ENCODE assay signal across 8 mouse cellular contexts in genomic region chr10:75062189-75062561, GRCm38 (mm10). TPM values are rescaled to one million over a fixed set of nuclear protein-coding genes. Genes with fewer than 3 reads are reported as not detected.
DNase-seq lines count a peak whose midpoint lies in the region; ATAC-seq lines count a peak whose summit lies in the region.

No protein-coding gene starts in this region.

- no peaks in the 10 kb centered on the region for H3K9me3 ChIP-seq in embryonic facial prominence, embryonic 12.5 days
- H3K9me3 ChIP-seq in hindbrain, embryonic 11.5 days (ENCODE audit: control insufficient read depth, low read length) = no peaks in the 10 kb centered on the region
- no peaks in the 10 kb centered on the region for H3K9me3 ChIP-seq in limb, embryonic 15.5 days

- peak overlapping the region; percentile 89 for H3K4me2 ChIP-seq in embryonic facial prominence, embryonic 12.5 days (replicated peaks)
- H3K4me2 ChIP-seq in hindbrain, embryonic 11.5 days (replicated peaks; ENCODE audit: low read depth, low read length) = peak overlapping the region; percentile 86
- H3K4me2 ChIP-seq in limb, embryonic 15.5 days = peak overlapping the region; percentile 87

- H3K4me3 ChIP-seq in embryonic facial prominence, embryonic 12.5 days = peak overlapping the region; percentile 88
- peak overlapping the region; percentile 86 for H3K4me3 ChIP-seq in hindbrain, embryonic 11.5 days (ENCODE audit: low read depth, low read length)
- H3K4me3 ChIP-seq in limb, embryonic 15.5 days = peak overlapping the region; percentile 88

- H3K36me3 ChIP-seq in embryonic facial prominence, embryonic 12.5 days = peaks cover 7% of the 10 kb centered on the region; the same call in 1 of the 2 replicates
- no peaks in the 10 kb centered on the region for H3K36me3 ChIP-seq in hindbrain, embryonic 11.5 days (ENCODE audit: control insufficient read depth, insufficient read depth, low read length)
- H3K36me3 ChIP-seq in limb, embryonic 15.5 days = peaks cover 5% of the 10 kb centered on the region; the same call in 1 of the 2 replicates

- no peak for ATAC-seq in embryonic facial prominence, embryonic 12.5 days (ENCODE audit: insufficient number of reproducible peaks, insufficient read depth, low FRiP score, low TSS enrichment)
- no peak for ATAC-seq in hindbrain, embryonic 11.5 days (ENCODE audit: low FRiP score)
- ATAC-seq in limb, embryonic 15.5 days (ENCODE audit: insufficient number of reproducible peaks, low FRiP score, low TSS enrichment, low read depth) = no peak

- no peaks in the 10 kb centered on the region for H3K27me3 ChIP-seq in embryonic facial prominence, embryonic 12.5 days
- H3K27me3 ChIP-seq in hindbrain, embryonic 11.5 days (ENCODE audit: control insufficient read depth, insufficient read depth, low read length) = peaks cover 4% of the 10 kb centered on the region; the same call in 1 of the 2 replicates
- no peaks in the 10 kb centered on the region for H3K27me3 ChIP-seq in limb, embryonic 15.5 days

- H3K4me1 ChIP-seq in embryonic facial prominence, embryonic 12.5 days = peaks cover 45% of the 10 kb centered on the region
- peaks cover 9% of the 10 kb centered on the region for H3K4me1 ChIP-seq in hindbrain, embryonic 11.5 days (replicated peaks; ENCODE audit: control insufficient read depth, insufficient read depth, low read length)
- H3K4me1 ChIP-seq in limb, embryonic 15.5 days = peaks cover 49% of the 10 kb centered on the region

- peak overlapping the region; percentile 85 for H3K9ac ChIP-seq in embryonic facial prominence, embryonic 12.5 days
- peak overlapping the region; percentile 89; the same call in 1 of the 2 replicates for H3K9ac ChIP-seq in hindbrain, embryonic 11.5 days (ENCODE audit: low read depth, low read length)
- H3K9ac ChIP-seq in limb, embryonic 15.5 days = peak overlapping the region; percentile 29

- no peak overlapping the region for H3K27ac ChIP-seq in embryonic facial prominence, embryonic 12.5 days
- H3K27ac ChIP-seq in hindbrain, embryonic 11.5 days (ENCODE audit: low read depth, low read length) = no peak overlapping the region
- H3K27ac ChIP-seq in limb, embryonic 15.5 days = no peak overlapping the region

- DNase-seq in retina, postnatal 1 day = peak; percentile 24
- no peak for DNase-seq in retina, embryonic 14.5 days (ENCODE audit: low spot score)
- DNase-seq in hindbrain, embryonic 11.5 days (ENCODE audit: low spot score) = peak; percentile 24
- DNase-seq in neural tube, embryonic 10.5 days (ENCODE audit: extremely low spot score, low spot score) = peak; percentile 40
- no peak for DNase-seq in right cerebral cortex, postnatal 36 days (ENCODE audit: low spot score in 2 of 2)
- no peak for DNase-seq in spleen, postnatal 4 days (ENCODE audit: low spot score in 2 of 2)

- WGBS in embryonic facial prominence, embryonic 12.5 days = 14% methylated on average over 6 of the region's 6 CpGs
- WGBS in hindbrain, embryonic 11.5 days = 13% methylated on average over 6 of the region's 6 CpGs
- 12% methylated on average over 6 of the region's 6 CpGs for WGBS in limb, embryonic 15.5 days

RNA-seq across cellular contexts. Expression of gene Bcr, which starts 1.8 kb away (rescaled TPM):
- 9.0 and 10.7 TPM in 2 replicates for polyA plus RNA-seq in embryonic facial prominence, embryonic 12.5 days (2016; fragmentation: Nextera tagmentation; extraction: Ambion mirVana)
- polyA plus RNA-seq in hindbrain, embryonic 11.5 days (2014; fragmentation: Nextera tagmentation; extraction: Ambion mirVana) = 10.5 and 15.2 TPM in 2 replicates
- polyA plus RNA-seq in limb, embryonic 15.5 days (2015; fragmentation: Nextera tagmentation; extraction: Ambion mirVana) = 7.5 and 7.6 TPM in 2 replicates

RNA-seq across cellular contexts. Expression of gene Rab36, which starts 25.3 kb away (rescaled TPM):
- 13.2 and 15.3 TPM in 2 replicates for polyA plus RNA-seq in embryonic facial prominence, embryonic 12.5 days (2016; fragmentation: Nextera tagmentation; extraction: Ambion mirVana)
- polyA plus RNA-seq in hindbrain, embryonic 11.5 days (2014; fragmentation: Nextera tagmentation; extraction: Ambion mirVana) = 6.8 and 9.3 TPM in 2 replicates
- 6.3 and 6.7 TPM in 2 replicates for polyA plus RNA-seq in limb, embryonic 15.5 days (2015; fragmentation: Nextera tagmentation; extraction: Ambion mirVana)

RNA-seq across cellular contexts. Expression of gene Rsph14, which starts 29.8 kb away (rescaled TPM):
- not detected in 2 replicates for polyA plus RNA-seq in embryonic facial prominence, embryonic 12.5 days (2016; fragmentation: Nextera tagmentation; extraction: Ambion mirVana)
- polyA plus RNA-seq in hindbrain, embryonic 11.5 days (2014; fragmentation: Nextera tagmentation; extraction: Ambion mirVana) = 0.15 and 0.46 TPM in 2 replicates
- polyA plus RNA-seq in limb, embryonic 15.5 days (2015; fragmentation: Nextera tagmentation; extraction: Ambion mirVana) = not detected in 2 replicates

Comparison
In these comparisons a context has a peak if more than half of its experiments do, and no peak if none do; other contexts are left out.
1. DNase-seq: peak in retina, postnatal 1 day (single experiment), hindbrain, embryonic 11.5 days (single experiment) and neural tube, embryonic 10.5 days (single experiment); none in retina, embryonic 14.5 days (single experiment), right cerebral cortex, postnatal 36 days (0 of 2) and spleen, postnatal 4 days (0 of 2).
2. H3K9ac ChIP-seq: peak in every context shown above with its lines; median percentile 89 in hindbrain, embryonic 11.5 days; 85 in embryonic facial prominence, embryonic 12.5 days; 29 in limb, embryonic 15.5 days.
3. Peak in every context shown above with its lines, with median percentiles within 50 percentile points of each other: H3K4me2 ChIP-seq and H3K4me3 ChIP-seq.